Mouse (Mus musculus): ENCODE results near the gene Catsper4. TPM values are rescaled to one million over a fixed set of nuclear protein-coding genes. Genes with fewer than 3 reads are reported as not detected.
A peak's percentile ranks its signal among the peaks of the same experiment; 100 is the strongest.

The Catsper4 gene
- total and polyA plus RNA-seq, 2 experiments from 2014 or later: not detected

GRCm38 (mm10) chr4:134250116-134250929 lies 23.1 kb upstream of the Catsper4 start:
- TF ChIP-seq CTCF (IDR thresholded peaks at IDR 0.05; ENCODE audit: low read depth): no peak
- ATAC-seq: no peak
- H3K4me2 ChIP-seq (ENCODE audit: low read depth): peak overlapping the region; percentile 76
- peak overlapping the region; percentile 53 for H3K4me3 ChIP-seq (ENCODE audit: low read depth, low read length)
- DNase-seq: peak; percentile 40
- H3K36me3 ChIP-seq (ENCODE audit: insufficient read depth): no peaks in the 10 kb centered on the region
- 0 out of 2 replicates have a peak, but pooled peaks cover 4% of the 10 kb centered on the region for H3K4me1 ChIP-seq (ENCODE audit: insufficient read depth)
- H3K27me3 ChIP-seq (ENCODE audit: insufficient read depth, low read length): peaks cover 40% of the 10 kb centered on the region
- no peak overlapping the region for H3K27ac ChIP-seq (ENCODE audit: low read depth, low read length)
- WGBS: 6% methylated on average over 27 of the region's 27 CpGs
- no peaks in the 10 kb centered on the region for H3K9me3 ChIP-seq (ENCODE audit: low read length)
- H3K9ac ChIP-seq: peak overlapping the region; percentile 74

- Histone ChIP-seq H3K9me3 (ENCODE audit: low read length) (no peaks in the 10 kb centered on the region), H3K4me2 (ENCODE audit: low read depth) (peak overlapping the region; percentile 76), H3K27me3 (ENCODE audit: insufficient read depth, low read length) (peaks cover 40% of the 10 kb centered on the region), H3K4me1 (ENCODE audit: insufficient read depth) (peaks cover 8% of the 10 kb centered on the region; the same call in 1 of the 2 replicates), H3K27ac (ENCODE audit: low read depth, low read length) (no peak overlapping the region), H3K4me3 (ENCODE audit: low read depth, low read length) (peak overlapping the region; percentile 53), H3K36me3 (ENCODE audit: insufficient read depth) (no peaks in the 10 kb centered on the region), H3K9ac (peak overlapping the region; percentile 34; the same call in 1 of the 2 replicates)
- DNase-seq (peak; percentile 85), ATAC-seq (peak; percentile 49)
- 1% methylated on average over 30 of the region's 30 CpGs for WGBS
- TF ChIP-seq CTCF (IDR thresholded peaks at IDR 0.05; ENCODE audit: low read depth): peak; percentile 96
Measured at GRCm38 (mm10) chr4:134249651-134250050, 22.5 kb upstream of the Catsper4 start.

- H3K36me3 ChIP-seq (ENCODE audit: insufficient read depth): no peaks in the 10 kb centered on the region
- H3K4me2 ChIP-seq (ENCODE audit: low read depth): peak within 1 kb of the TSS; percentile 91
- ATAC-seq (no peak), DNase-seq (no peak)
- H3K4me3 ChIP-seq (ENCODE audit: low read depth, low read length): peak within 1 kb of the TSS; percentile 67
- H3K4me1 ChIP-seq (ENCODE audit: insufficient read depth): peaks cover 10% of the 10 kb centered on the region; the same call in 1 of the 2 replicates
- H3K27ac ChIP-seq (ENCODE audit: low read depth, low read length): no peak within 1 kb of the TSS
- 69% methylated on average over 7 of the region's 7 CpGs for WGBS
- no peak for TF ChIP-seq CTCF (IDR thresholded peaks at IDR 0.05; ENCODE audit: low read depth)
- no peaks in the 10 kb centered on the region for H3K9me3 ChIP-seq (ENCODE audit: low read length)
- peak within 1 kb of the TSS; percentile 59 for H3K9ac ChIP-seq
- peaks cover 17% of the 10 kb centered on the region for H3K27me3 ChIP-seq (ENCODE audit: insufficient read depth, low read length)
Measured at GRCm38 (mm10) chr4:134246719-134247258, 19.6 kb upstream of the Catsper4 start, which contains the start of gene Gm30191. TSS of gene Gm30191 (plus strand) at chr4:134246935.

GRCm38 (mm10) chr4:134246256-134246655 lies 19.1 kb upstream of the Catsper4 start:
- peak; percentile 36 for DNase-seq
- H3K36me3 ChIP-seq (ENCODE audit: insufficient read depth): no peaks in the 10 kb centered on the region
- 10% methylated on average over 4 of the region's 4 CpGs for WGBS
- H3K9ac ChIP-seq: no peak overlapping the region
- H3K9me3 ChIP-seq (ENCODE audit: low read length): no peaks in the 10 kb centered on the region
- ATAC-seq: no peak
- peaks cover 10% of the 10 kb centered on the region; the same call in 1 of the 2 replicates for H3K4me1 ChIP-seq (ENCODE audit: insufficient read depth)
- no peak for TF ChIP-seq CTCF (IDR thresholded peaks at IDR 0.05; ENCODE audit: low read depth)
- no peak overlapping the region for H3K4me3 ChIP-seq (ENCODE audit: low read depth, low read length)
- no peak overlapping the region for H3K27ac ChIP-seq (ENCODE audit: low read depth, low read length)
- H3K27me3 ChIP-seq (ENCODE audit: insufficient read depth, low read length): peaks cover 17% of the 10 kb centered on the region
- H3K4me2 ChIP-seq (ENCODE audit: low read depth): no peak overlapping the region

GRCm38 (mm10) chr4:134245148-134245843 lies 18.1 kb upstream of the Catsper4 start, which contains the start of gene Zfp593:
TSS of gene Zfp593 (minus strand) at chr4:134245592.
- H3K27ac ChIP-seq (ENCODE audit: low read depth, low read length): no peak within 1 kb of the TSS
- WGBS: 2% methylated on average over 60 of the region's 60 CpGs
- ATAC-seq (peak; percentile 84), DNase-seq (peak; percentile 96)
- H3K27me3 ChIP-seq (ENCODE audit: insufficient read depth, low read length): peaks cover 12% of the 10 kb centered on the region
- H3K9me3 ChIP-seq (ENCODE audit: low read length): no peaks in the 10 kb centered on the region
- H3K4me1 ChIP-seq (ENCODE audit: insufficient read depth): peaks cover 10% of the 10 kb centered on the region; the same call in 1 of the 2 replicates
- peak within 1 kb of the TSS; percentile 91 for H3K4me2 ChIP-seq (ENCODE audit: low read depth)
- H3K9ac ChIP-seq: peak within 1 kb of the TSS; percentile 59
- H3K36me3 ChIP-seq (ENCODE audit: insufficient read depth): no peaks in the 10 kb centered on the region
- peak within 1 kb of the TSS; percentile 67 for H3K4me3 ChIP-seq (ENCODE audit: low read depth, low read length)
- peak; percentile 83 for TF ChIP-seq CTCF (IDR thresholded peaks at IDR 0.05; ENCODE audit: low read depth)

GRCm38 (mm10) chr4:134243516-134244250 lies 16.5 kb upstream of the Catsper4 start, which contains the start of gene E130218I03Rik:
TSS of gene E130218I03Rik (plus strand) at chr4:134243662.
- TF ChIP-seq CTCF (IDR thresholded peaks at IDR 0.05; ENCODE audit: low read depth): no peak
- Histone ChIP-seq H3K27ac (ENCODE audit: low read depth, low read length) (no peak within 1 kb of the TSS), H3K27me3 (ENCODE audit: insufficient read depth, low read length) (peaks cover 8% of the 10 kb centered on the region; the same call in 1 of the 2 replicates), H3K4me3 (ENCODE audit: low read depth, low read length) (peak within 1 kb of the TSS; percentile 67; the same call in 1 of the 2 replicates), H3K9ac (no peak within 1 kb of the TSS), H3K9me3 (ENCODE audit: low read length) (no peaks in the 10 kb centered on the region), H3K4me2 (ENCODE audit: low read depth) (peak within 1 kb of the TSS; percentile 91), H3K4me1 (ENCODE audit: insufficient read depth) (peaks cover 10% of the 10 kb centered on the region; the same call in 1 of the 2 replicates), H3K36me3 (ENCODE audit: insufficient read depth) (no peaks in the 10 kb centered on the region)
- no peak for DNase-seq
- 92% methylated on average over 17 of the region's 17 CpGs for WGBS
- ATAC-seq: no peak

Data from forebrain, postnatal 0 days (tissue).